Mouse (Mus musculus): ENCODE measurements around the gene Wwc2. TPM values are rescaled to one million over a fixed set of nuclear protein-coding genes. Genes with fewer than 3 reads are reported as not detected.

The Wwc2 gene
- polyA plus RNA-seq, 1 experiment from 2014 or later, result 4.7 TPM

GRCm38 (mm10) chr8:48013281-48013680 is 22.6 kb upstream of the Wwc2 start:
- H3K4me3 ChIP-seq (ENCODE audit: low read depth, low read length), result no peak overlapping the region
- H3K9me3 ChIP-seq (replicated peaks; ENCODE audit: control insufficient read depth, low read length, poor library complexity, severe bottlenecking), result no peaks in the 10 kb centered on the region
- H3K9ac ChIP-seq (ENCODE audit: low read depth, low read length), result no peak overlapping the region
- no peak overlapping the region for H3K4me2 ChIP-seq (ENCODE audit: low read length)
- no peaks in the 10 kb centered on the region for H3K36me3 ChIP-seq (ENCODE audit: control insufficient read depth, insufficient read depth, low read length)
- H3K27me3 ChIP-seq (ENCODE audit: control insufficient read depth, insufficient read depth, low read depth, low read length), result no peaks in the 10 kb centered on the region
- no peak for ATAC-seq
- no peaks in the 10 kb centered on the region for H3K4me1 ChIP-seq (ENCODE audit: control insufficient read depth, insufficient read depth, low read length)
- H3K27ac ChIP-seq (ENCODE audit: low read length), result no peak overlapping the region
- 93% methylated on average over 9 of the region's 9 CpGs for WGBS

- WGBS, result 88% methylated on average over 10 of the region's 10 CpGs
- H3K4me1 ChIP-seq (ENCODE audit: control insufficient read depth, insufficient read depth, low read length), result no peaks in the 10 kb centered on the region
- no peak overlapping the region for H3K4me3 ChIP-seq (ENCODE audit: low read depth, low read length)
- H3K27ac ChIP-seq (ENCODE audit: low read length), result no peak overlapping the region
- H3K36me3 ChIP-seq (ENCODE audit: control insufficient read depth, insufficient read depth, low read length), result no peaks in the 10 kb centered on the region
- no peaks in the 10 kb centered on the region for H3K9me3 ChIP-seq (replicated peaks; ENCODE audit: control insufficient read depth, low read length, poor library complexity, severe bottlenecking)
- H3K9ac ChIP-seq (ENCODE audit: low read depth, low read length), result no peak overlapping the region
- no peak for ATAC-seq
- no peaks in the 10 kb centered on the region for H3K27me3 ChIP-seq (ENCODE audit: control insufficient read depth, insufficient read depth, low read depth, low read length)
- H3K4me2 ChIP-seq (ENCODE audit: low read length), result no peak overlapping the region
These were observed 21.1 kb upstream of the Wwc2 start for GRCm38 (mm10) chr8:48011871-48012270.

- Histone ChIP-seq H3K4me1 (ENCODE audit: control insufficient read depth, insufficient read depth, low read length) (no peaks in the 10 kb centered on the region), H3K4me2 (ENCODE audit: low read length) (no peak overlapping the region), H3K27ac (ENCODE audit: low read length) (no peak overlapping the region), H3K36me3 (ENCODE audit: control insufficient read depth, insufficient read depth, low read length) (no peaks in the 10 kb centered on the region), H3K27me3 (ENCODE audit: control insufficient read depth, insufficient read depth, low read depth, low read length) (no peaks in the 10 kb centered on the region), H3K9me3 (replicated peaks; ENCODE audit: control insufficient read depth, low read length, poor library complexity, severe bottlenecking) (no peaks in the 10 kb centered on the region), H3K9ac (ENCODE audit: low read depth, low read length) (no peak overlapping the region), H3K4me3 (ENCODE audit: low read depth, low read length) (no peak overlapping the region)
- WGBS, result 83% methylated on average over 14 of the region's 14 CpGs
- no peak for ATAC-seq
These were observed 20.3 kb upstream of the Wwc2 start for GRCm38 (mm10) chr8:48010977-48011376.

GRCm38 (mm10) chr8:48009399-48009798 is 18.7 kb upstream of the Wwc2 start:
- no peaks in the 10 kb centered on the region for H3K27me3 ChIP-seq (ENCODE audit: control insufficient read depth, insufficient read depth, low read depth, low read length)
- no peak for ATAC-seq
- H3K4me2 ChIP-seq (ENCODE audit: low read length), result no peak overlapping the region
- no peak overlapping the region for H3K27ac ChIP-seq (ENCODE audit: low read length)
- no peak overlapping the region for H3K9ac ChIP-seq (ENCODE audit: low read depth, low read length)
- H3K4me1 ChIP-seq (ENCODE audit: control insufficient read depth, insufficient read depth, low read length), result no peaks in the 10 kb centered on the region
- H3K4me3 ChIP-seq (ENCODE audit: low read depth, low read length), result no peak overlapping the region
- no peaks in the 10 kb centered on the region for H3K36me3 ChIP-seq (ENCODE audit: control insufficient read depth, insufficient read depth, low read length)
- H3K9me3 ChIP-seq (replicated peaks; ENCODE audit: control insufficient read depth, low read length, poor library complexity, severe bottlenecking), result no peaks in the 10 kb centered on the region
- WGBS, result 92% methylated on average over 15 of the region's 15 CpGs

- no peaks in the 10 kb centered on the region for H3K36me3 ChIP-seq (ENCODE audit: control insufficient read depth, insufficient read depth, low read length)
- no peak for ATAC-seq
- no peaks in the 10 kb centered on the region for H3K27me3 ChIP-seq (ENCODE audit: control insufficient read depth, insufficient read depth, low read depth, low read length)
- H3K4me1 ChIP-seq (ENCODE audit: control insufficient read depth, insufficient read depth, low read length), result no peaks in the 10 kb centered on the region
- no peak overlapping the region for H3K4me3 ChIP-seq (ENCODE audit: low read depth, low read length)
- H3K4me2 ChIP-seq (ENCODE audit: low read length), result no peak overlapping the region
- WGBS, result 84% methylated on average over 8 of the region's 8 CpGs
- H3K27ac ChIP-seq (ENCODE audit: low read length), result no peak overlapping the region
- no peak overlapping the region for H3K9ac ChIP-seq (ENCODE audit: low read depth, low read length)
- no peaks in the 10 kb centered on the region for H3K9me3 ChIP-seq (replicated peaks; ENCODE audit: control insufficient read depth, low read length, poor library complexity, severe bottlenecking)
These were observed 18.2 kb upstream of the Wwc2 start for GRCm38 (mm10) chr8:48008936-48009335.

GRCm38 (mm10) chr8:48006869-48007268 is 16.1 kb upstream of the Wwc2 start:
- no peak overlapping the region for H3K9ac ChIP-seq (ENCODE audit: low read depth, low read length)
- 94% methylated on average over 4 of the region's 4 CpGs for WGBS

GRCm38 (mm10) chr8:48002551-48002950 is 11.8 kb upstream of the Wwc2 start:
- Histone ChIP-seq H3K27me3 (ENCODE audit: control insufficient read depth, insufficient read depth, low read depth, low read length) (no peaks in the 10 kb centered on the region), H3K9ac (ENCODE audit: low read depth, low read length) (no peak overlapping the region), H3K4me3 (ENCODE audit: low read depth, low read length) (no peak overlapping the region), H3K4me1 (ENCODE audit: control insufficient read depth, insufficient read depth, low read length) (no peaks in the 10 kb centered on the region), H3K4me2 (ENCODE audit: low read length) (no peak overlapping the region), H3K36me3 (ENCODE audit: control insufficient read depth, insufficient read depth, low read length) (no peaks in the 10 kb centered on the region), H3K27ac (ENCODE audit: low read length) (no peak overlapping the region), H3K9me3 (replicated peaks; ENCODE audit: control insufficient read depth, low read length, poor library complexity, severe bottlenecking) (no peaks in the 10 kb centered on the region)
- 94% methylated on average over 8 of the region's 8 CpGs for WGBS
- no peak for ATAC-seq

More at GRCm38 (mm10) chr8:48006869-48007268, 16.1 kb upstream of the Wwc2 start:
- Histone ChIP-seq H3K4me2 (ENCODE audit: low read length) (no peak overlapping the region), H3K36me3 (ENCODE audit: control insufficient read depth, insufficient read depth, low read length) (no peaks in the 10 kb centered on the region), H3K27me3 (ENCODE audit: control insufficient read depth, insufficient read depth, low read depth, low read length) (no peaks in the 10 kb centered on the region), H3K4me1 (ENCODE audit: control insufficient read depth, insufficient read depth, low read length) (no peaks in the 10 kb centered on the region), H3K27ac (ENCODE audit: low read length) (no peak overlapping the region), H3K9me3 (replicated peaks; ENCODE audit: control insufficient read depth, low read length, poor library complexity, severe bottlenecking) (no peaks in the 10 kb centered on the region), H3K4me3 (ENCODE audit: low read depth, low read length) (no peak overlapping the region)
- ATAC-seq, result no peak

GRCm38 (mm10) chr8:48001395-48001794 is 10.7 kb upstream of the Wwc2 start:
- no peak overlapping the region for H3K4me3 ChIP-seq (ENCODE audit: low read depth, low read length)
- H3K4me2 ChIP-seq (ENCODE audit: low read length), result no peak overlapping the region
- H3K9me3 ChIP-seq (replicated peaks; ENCODE audit: control insufficient read depth, low read length, poor library complexity, severe bottlenecking), result no peaks in the 10 kb centered on the region
- 94% methylated on average over 2 of the region's 6 CpGs for WGBS
- H3K27me3 ChIP-seq (ENCODE audit: control insufficient read depth, insufficient read depth, low read depth, low read length), result no peaks in the 10 kb centered on the region
- H3K36me3 ChIP-seq (ENCODE audit: control insufficient read depth, insufficient read depth, low read length), result no peaks in the 10 kb centered on the region
- no peak overlapping the region for H3K27ac ChIP-seq (ENCODE audit: low read length)
- H3K9ac ChIP-seq (ENCODE audit: low read depth, low read length), result no peak overlapping the region
- ATAC-seq, result no peak
- no peaks in the 10 kb centered on the region for H3K4me1 ChIP-seq (ENCODE audit: control insufficient read depth, insufficient read depth, low read length)

GRCm38 (mm10) chr8:47996712-47997111 is 6.0 kb upstream of the Wwc2 start:
- 43% methylated on average over 1 of the region's 1 CpGs for WGBS
- H3K27ac ChIP-seq (ENCODE audit: low read length), result no peak overlapping the region
- no peak overlapping the region for H3K9ac ChIP-seq (ENCODE audit: low read depth, low read length)
- no peaks in the 10 kb centered on the region for H3K4me1 ChIP-seq (ENCODE audit: control insufficient read depth, insufficient read depth, low read length)
- no peaks in the 10 kb centered on the region for H3K9me3 ChIP-seq (replicated peaks; ENCODE audit: control insufficient read depth, low read length, poor library complexity, severe bottlenecking)
- H3K27me3 ChIP-seq (ENCODE audit: control insufficient read depth, insufficient read depth, low read depth, low read length), result no peaks in the 10 kb centered on the region
- no peak for ATAC-seq
- no peaks in the 10 kb centered on the region for H3K36me3 ChIP-seq (ENCODE audit: control insufficient read depth, insufficient read depth, low read length)
- no peak overlapping the region for H3K4me3 ChIP-seq (ENCODE audit: low read depth, low read length)
- no peak overlapping the region for H3K4me2 ChIP-seq (ENCODE audit: low read length)

- Histone ChIP-seq H3K9me3 (replicated peaks; ENCODE audit: control insufficient read depth, low read length, poor library complexity, severe bottlenecking) (no peaks in the 10 kb centered on the region), H3K36me3 (ENCODE audit: control insufficient read depth, insufficient read depth, low read length) (no peaks in the 10 kb centered on the region)
These were observed 5.4 kb upstream of the Wwc2 start for GRCm38 (mm10) chr8:47996126-47996525.

More at GRCm38 (mm10) chr8:47996126-47996525, 5.4 kb upstream of the Wwc2 start:
- 82% methylated on average over 3 of the region's 3 CpGs for WGBS
- Histone ChIP-seq H3K4me3 (ENCODE audit: low read depth, low read length) (no peak overlapping the region), H3K4me2 (ENCODE audit: low read length) (no peak overlapping the region), H3K4me1 (ENCODE audit: control insufficient read depth, insufficient read depth, low read length) (peaks cover 2% of the 10 kb centered on the region), H3K27ac (ENCODE audit: low read length) (no peak overlapping the region), H3K27me3 (ENCODE audit: control insufficient read depth, insufficient read depth, low read depth, low read length) (no peaks in the 10 kb centered on the region), H3K9ac (ENCODE audit: low read depth, low read length) (no peak overlapping the region)
- no peak for ATAC-seq

Measured in midbrain, embryonic 16.5 days (tissue).